Mouse (Mus musculus) limb, embryonic 12.5 days (tissue): Measurements from ENCODE around the gene Skap2. TPM values are rescaled to one million over a fixed set of nuclear protein-coding genes. Genes with fewer than 3 reads are reported as not detected.
A peak's percentile ranks its signal among the peaks of the same experiment; 100 is the strongest.

Source experiments
- ATAC-seq: fragments of 200-750 bp; cut with Nextera tagmentation; 2 replicates; pipeline ENCODE4 v1.8.0; 2017; ENCODE audit warnings: low read depth, moderate TSS enrichment; ENCODE audit not compliant: insufficient number of reproducible peaks, insufficient read depth, low FRiP score, low TSS enrichment
- H3K27ac ChIP-seq: fragments of 300-500 bp; sonication (generic); 2 replicates; pipeline ENCODE4 v1.5.1; 2016; ENCODE audit warnings: mild to moderate bottlenecking, moderate library complexity
- H3K27me3 ChIP-seq: fragments of 300-500 bp; sonication (generic); 2 replicates; pipeline ENCODE4 v1.6.1; 2016; ENCODE audit warnings: mild to moderate bottlenecking, moderate library complexity
- H3K36me3 ChIP-seq: fragments of 300-500 bp; sonication (generic); 2 replicates; pipeline ENCODE4 v1.6.1; 2016; ENCODE audit warnings: mild to moderate bottlenecking, moderate library complexity
- H3K4me1 ChIP-seq: fragments of 300-500 bp; sonication (generic); replicated peaks from 2 replicates; pipeline ENCODE4 v1.6.1; 2016
- H3K4me2 ChIP-seq: fragments of 300-500 bp; sonication (generic); 2 replicates; pipeline ENCODE4 v1.6.1; 2016; ENCODE audit warnings: mild to moderate bottlenecking, moderate library complexity
- H3K4me3 ChIP-seq: fragments of 300-500 bp; sonication (generic); replicated peaks from 2 replicates; pipeline ENCODE4 v1.5.1; 2016; ENCODE audit warnings: mild to moderate bottlenecking
- H3K9ac ChIP-seq: fragments of 300-500 bp; sonication (generic); replicated peaks from 2 replicates; pipeline ENCODE4 v1.6.1; 2016; ENCODE audit warnings: mild to moderate bottlenecking, moderate library complexity
- H3K9me3 ChIP-seq: fragments of 300-500 bp; sonication (generic); 2 replicates; pipeline ENCODE4 v1.6.1; 2016; ENCODE audit warnings: mild to moderate bottlenecking, moderate library complexity
- whole genome bisulfite sequencing: fragments of 180-500 bp; shearing (Covaris S2); methylation state at CpG from one replicate; pipeline ENCODE4 v1.1.7; 2016; 5-methylcytosine and 5-hydroxymethylcytosine counted together
- polyA plus RNA-seq: library from polyadenylated mRNA; unstranded; fragments of >200 nt; fragmentation: Nextera tagmentation; extraction: Ambion mirVana; gene quantifications from 2 replicates; pipeline ENCODE4 v1.2.1, GENCODE M21; 2016

The Skap2 gene
- polyA plus RNA-seq, 1 experiment from 2014 or later = 14.4 TPM

DNA sequence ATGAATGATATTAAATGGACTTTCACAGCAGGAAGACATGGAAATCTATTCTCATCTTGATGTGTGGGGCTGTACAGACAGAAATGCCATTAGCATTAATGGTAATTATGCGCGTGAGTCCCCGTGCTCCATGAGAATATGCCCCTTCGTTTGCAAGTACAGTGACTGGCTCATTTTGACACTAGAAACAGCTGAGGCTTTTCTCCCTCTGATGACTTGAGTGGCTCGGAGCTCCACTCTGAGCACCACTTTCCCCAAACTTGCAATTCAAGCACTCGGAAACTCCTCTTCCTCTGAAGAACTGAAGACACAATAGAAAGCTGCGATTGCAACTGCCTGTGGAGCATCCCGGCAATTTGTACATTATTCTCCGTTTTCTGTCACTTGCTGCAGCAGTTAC lies 169.3 kb downstream of the Skap2 start:
- peaks cover 17% of the 10 kb centered on the region for H3K27me3 ChIP-seq
- peaks cover 19% of the 10 kb centered on the region for H3K4me1 ChIP-seq
- no peaks in the 10 kb centered on the region for H3K36me3 ChIP-seq
- H3K9me3 ChIP-seq = no peaks in the 10 kb centered on the region
- H3K9ac ChIP-seq = no peak overlapping the region
- H3K27ac ChIP-seq = no peak overlapping the region
- WGBS = 89% methylated on average over 9 of the region's 9 CpGs
- no peak overlapping the region for H3K4me2 ChIP-seq
- H3K4me3 ChIP-seq = no peak overlapping the region
- no peak for ATAC-seq

DNA sequence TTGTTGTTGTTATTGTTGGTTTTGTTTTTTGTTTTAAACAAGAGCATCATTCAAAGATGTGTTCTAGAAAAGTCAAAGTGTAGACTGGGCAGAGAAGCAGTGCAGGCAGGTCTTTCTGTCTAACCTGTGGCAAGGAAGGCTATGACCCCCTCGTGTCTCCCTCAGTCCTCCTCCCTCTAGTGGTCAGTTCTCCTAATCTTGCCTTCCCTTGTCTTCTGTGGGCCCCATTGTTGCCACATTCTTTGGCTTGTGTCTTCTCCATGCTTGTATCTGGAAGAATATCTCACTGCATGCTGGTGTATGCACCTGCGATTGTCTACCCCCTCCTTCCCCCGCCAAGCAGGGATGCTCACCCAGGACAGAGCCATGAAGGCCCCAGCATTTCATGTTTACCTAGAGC lies 174.2 kb downstream of the Skap2 start:
- ATAC-seq = no peak
- Histone ChIP-seq H3K9me3 (no peaks in the 10 kb centered on the region), H3K4me3 (no peak overlapping the region), H3K27me3 (0 out of 2 replicates have a peak, but pooled peaks cover 6% of the 10 kb centered on the region), H3K9ac (no peak overlapping the region), H3K36me3 (no peaks in the 10 kb centered on the region), H3K27ac (no peak overlapping the region), H3K4me2 (no peak overlapping the region), H3K4me1 (peaks cover 11% of the 10 kb centered on the region)
- 68% methylated on average over 3 of the region's 3 CpGs for WGBS

- H3K9me3 ChIP-seq = no peaks in the 10 kb centered on the region
- ATAC-seq = no peak
- H3K27me3 ChIP-seq = no peaks in the 10 kb centered on the region
- H3K4me1 ChIP-seq = peaks cover 11% of the 10 kb centered on the region
- no peak overlapping the region for H3K4me3 ChIP-seq
- no peak overlapping the region for H3K27ac ChIP-seq
- no peak overlapping the region for H3K4me2 ChIP-seq
- H3K9ac ChIP-seq = no peak overlapping the region
- no peaks in the 10 kb centered on the region for H3K36me3 ChIP-seq
- WGBS = 69% methylated on average over 2 of the region's 2 CpGs
Measured at GRCm38 (mm10) chr6:51833362-51833761, 179.0 kb downstream of the Skap2 start.

GRCm38 (mm10) chr6:51825621-51826021 lies 186.7 kb downstream of the Skap2 start:
- Histone ChIP-seq H3K36me3 (no peaks in the 10 kb centered on the region), H3K27ac (no peak overlapping the region), H3K4me3 (no peak overlapping the region), H3K9me3 (no peaks in the 10 kb centered on the region), H3K9ac (no peak overlapping the region), H3K4me2 (no peak overlapping the region), H3K4me1 (0 out of 2 replicates have a peak, but pooled peaks cover 4% of the 10 kb centered on the region), H3K27me3 (no peaks in the 10 kb centered on the region)
- no peak for ATAC-seq
- 68% methylated on average over 4 of the region's 4 CpGs for WGBS

DNA sequence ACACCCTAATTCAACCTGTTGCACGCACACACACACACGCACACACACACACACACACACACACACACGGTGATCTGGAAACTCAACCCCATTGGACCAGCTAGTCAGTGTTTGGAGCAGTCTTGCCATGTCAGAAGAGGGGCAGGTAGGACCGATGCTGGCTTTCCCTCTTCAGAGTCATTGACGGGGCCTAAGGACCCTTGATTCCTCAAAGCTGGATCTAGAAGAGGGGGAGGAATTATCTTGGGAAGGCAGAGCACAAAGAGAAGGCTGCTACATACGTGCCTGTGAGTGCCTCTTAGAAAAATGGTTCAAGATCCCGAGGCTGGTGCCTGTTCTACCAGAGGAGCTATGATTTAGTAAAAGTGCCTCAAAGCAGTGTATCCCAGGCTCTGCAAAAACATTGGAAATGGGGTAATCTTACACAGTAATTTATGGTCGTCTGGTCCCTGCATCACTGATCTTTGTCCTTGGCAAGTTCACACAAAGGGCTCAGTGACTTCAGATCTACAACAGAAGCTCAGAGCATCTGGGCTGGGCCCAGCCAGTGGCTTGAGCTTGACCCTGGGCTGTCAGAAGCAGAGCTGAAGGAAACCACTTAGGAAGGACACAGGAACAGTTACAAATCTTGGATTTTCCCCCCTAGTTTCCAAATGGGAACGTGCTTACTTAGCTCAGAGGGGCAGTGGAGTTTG lies 188.1 kb downstream of the Skap2 start:
- peak overlapping the region; percentile 23; the same call in 1 of the 2 replicates for H3K27ac ChIP-seq

GRCm38 (mm10) chr6:51822049-51822448 lies 190.3 kb downstream of the Skap2 start:
- H3K36me3 ChIP-seq = no peaks in the 10 kb centered on the region
- H3K9me3 ChIP-seq = peaks cover 9% of the 10 kb centered on the region
- 66% methylated on average over 4 of the region's 4 CpGs for WGBS
- H3K9ac ChIP-seq = no peak overlapping the region
- no peak overlapping the region for H3K4me2 ChIP-seq
- H3K27me3 ChIP-seq = no peaks in the 10 kb centered on the region
- no peak overlapping the region for H3K27ac ChIP-seq
- no peak for ATAC-seq
- H3K4me3 ChIP-seq = no peak overlapping the region
- 0 out of 2 replicates have a peak, but pooled peaks cover 4% of the 10 kb centered on the region for H3K4me1 ChIP-seq

More for the DNA sequence above, 188.1 kb downstream of the Skap2 start:
- WGBS = 80% methylated on average over 9 of the region's 9 CpGs
- H3K36me3 ChIP-seq = no peaks in the 10 kb centered on the region
- H3K9me3 ChIP-seq = no peaks in the 10 kb centered on the region
- no peak for ATAC-seq
- H3K4me2 ChIP-seq = no peak overlapping the region
- H3K27me3 ChIP-seq = no peaks in the 10 kb centered on the region
- no peak overlapping the region for H3K9ac ChIP-seq
- H3K4me1 ChIP-seq = 0 out of 2 replicates have a peak, but pooled peaks cover 4% of the 10 kb centered on the region
- H3K4me3 ChIP-seq = no peak overlapping the region

- ATAC-seq = no peak
- no peak overlapping the region for H3K4me2 ChIP-seq
- no peaks in the 10 kb centered on the region for H3K27me3 ChIP-seq
- H3K27ac ChIP-seq = no peak overlapping the region
- H3K4me3 ChIP-seq = no peak overlapping the region
- no peak overlapping the region for H3K9ac ChIP-seq
- WGBS = 78% methylated on average over 5 of the region's 5 CpGs
- no peaks in the 10 kb centered on the region for H3K36me3 ChIP-seq
- peaks cover 9% of the 10 kb centered on the region for H3K9me3 ChIP-seq
- H3K4me1 ChIP-seq = 0 out of 2 replicates have a peak, but pooled peaks cover 4% of the 10 kb centered on the region
Measured at GRCm38 (mm10) chr6:51820853-51821252, 191.5 kb downstream of the Skap2 start.

- H3K9ac ChIP-seq = no peak overlapping the region
- no peaks in the 10 kb centered on the region for H3K27me3 ChIP-seq
- no peaks in the 10 kb centered on the region; the same call in 1 of the 2 replicates for H3K4me1 ChIP-seq
- no peak overlapping the region for H3K4me2 ChIP-seq
- H3K27ac ChIP-seq = no peak overlapping the region
- no peak overlapping the region for H3K4me3 ChIP-seq
- no peak for ATAC-seq
- peaks cover 9% of the 10 kb centered on the region for H3K9me3 ChIP-seq
- H3K36me3 ChIP-seq = no peaks in the 10 kb centered on the region
- WGBS = 74% methylated on average over 6 of the region's 6 CpGs
Measured at GRCm38 (mm10) chr6:51816892-51817621, 195.3 kb downstream of the Skap2 start.

DNA sequence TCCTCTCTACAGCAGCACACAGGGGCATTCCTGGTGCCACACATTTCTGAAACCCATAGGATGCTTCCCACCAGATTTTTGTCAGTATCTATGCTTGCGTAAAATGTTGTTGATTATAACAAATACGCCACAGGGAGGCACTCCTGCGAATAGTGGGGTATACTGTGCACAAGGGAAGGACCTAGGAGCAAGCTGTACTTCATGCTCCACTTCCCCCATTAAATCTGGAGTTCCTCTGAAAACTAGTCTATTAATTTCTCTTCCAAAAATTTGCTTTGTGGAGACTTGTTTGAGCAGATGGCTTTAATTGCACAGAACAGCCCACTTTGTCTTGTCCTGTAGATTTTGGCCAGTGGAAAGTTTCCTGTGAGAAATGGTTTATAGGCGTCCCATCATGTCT lies 201.4 kb downstream of the Skap2 start:
- Histone ChIP-seq H3K36me3 (no peaks in the 10 kb centered on the region), H3K4me2 (no peak overlapping the region), H3K9ac (no peak overlapping the region), H3K27me3 (no peaks in the 10 kb centered on the region), H3K9me3 (no peaks in the 10 kb centered on the region), H3K27ac (no peak overlapping the region), H3K4me3 (no peak overlapping the region), H3K4me1 (peaks cover 26% of the 10 kb centered on the region)
- no peak for ATAC-seq
- 88% methylated on average over 4 of the region's 4 CpGs for WGBS

- peak overlapping the region; percentile 86 for H3K27ac ChIP-seq
- peak; percentile 67; the same call in 1 of the 2 replicates for ATAC-seq
- WGBS = 20% methylated on average over 12 of the region's 12 CpGs
Measured at GRCm38 (mm10) chr6:51809164-51809824, 203.1 kb downstream of the Skap2 start.

DNA sequence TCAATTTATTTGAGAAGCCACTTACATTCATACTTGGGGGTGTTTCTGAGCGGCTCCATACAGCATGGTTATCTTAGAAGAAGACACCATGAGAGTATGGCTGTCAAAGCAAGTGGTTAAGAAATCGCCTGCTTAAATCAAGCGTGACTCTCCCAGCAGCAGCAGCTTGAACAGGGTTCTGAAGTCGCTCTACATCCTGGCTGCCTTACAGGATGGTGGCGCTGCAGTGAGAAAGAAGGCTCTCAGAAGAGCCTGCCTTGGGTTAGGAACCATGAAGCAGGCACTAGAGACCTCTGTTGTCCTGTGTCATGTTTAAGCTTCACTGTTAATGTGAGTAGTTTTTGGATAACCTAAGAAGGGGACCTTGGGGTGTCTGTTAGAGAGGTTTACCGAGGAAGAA lies 204.3 kb downstream of the Skap2 start:
- H3K36me3 ChIP-seq = no peaks in the 10 kb centered on the region
- no peaks in the 10 kb centered on the region for H3K9me3 ChIP-seq
- H3K9ac ChIP-seq = no peak overlapping the region
- WGBS = 73% methylated on average over 6 of the region's 6 CpGs
- H3K4me2 ChIP-seq = no peak overlapping the region
- H3K27me3 ChIP-seq = no peaks in the 10 kb centered on the region
- H3K27ac ChIP-seq = peak overlapping the region; percentile 72; the same call in 1 of the 2 replicates
- no peak overlapping the region for H3K4me3 ChIP-seq
- no peak for ATAC-seq
- peaks cover 26% of the 10 kb centered on the region for H3K4me1 ChIP-seq

More at GRCm38 (mm10) chr6:51809164-51809824, 203.1 kb downstream of the Skap2 start:
- Histone ChIP-seq H3K9ac (no peak overlapping the region), H3K4me2 (peak overlapping the region; percentile 6; the same call in 1 of the 2 replicates), H3K4me3 (no peak overlapping the region), H3K27me3 (no peaks in the 10 kb centered on the region), H3K36me3 (no peaks in the 10 kb centered on the region), H3K9me3 (no peaks in the 10 kb centered on the region), H3K4me1 (peaks cover 26% of the 10 kb centered on the region)
